Mouse (Mus musculus): ENCODE results near the gene Crabp1. TPM values are rescaled to one million over a fixed set of nuclear protein-coding genes. Genes with fewer than 3 reads are reported as not detected.

Crabp1 gene
- 1,341 and 1,562 TPM in 2 replicates for polyA plus RNA-seq (2016; fragmentation: Nextera tagmentation; extraction: Ambion mirVana)

DNA sequence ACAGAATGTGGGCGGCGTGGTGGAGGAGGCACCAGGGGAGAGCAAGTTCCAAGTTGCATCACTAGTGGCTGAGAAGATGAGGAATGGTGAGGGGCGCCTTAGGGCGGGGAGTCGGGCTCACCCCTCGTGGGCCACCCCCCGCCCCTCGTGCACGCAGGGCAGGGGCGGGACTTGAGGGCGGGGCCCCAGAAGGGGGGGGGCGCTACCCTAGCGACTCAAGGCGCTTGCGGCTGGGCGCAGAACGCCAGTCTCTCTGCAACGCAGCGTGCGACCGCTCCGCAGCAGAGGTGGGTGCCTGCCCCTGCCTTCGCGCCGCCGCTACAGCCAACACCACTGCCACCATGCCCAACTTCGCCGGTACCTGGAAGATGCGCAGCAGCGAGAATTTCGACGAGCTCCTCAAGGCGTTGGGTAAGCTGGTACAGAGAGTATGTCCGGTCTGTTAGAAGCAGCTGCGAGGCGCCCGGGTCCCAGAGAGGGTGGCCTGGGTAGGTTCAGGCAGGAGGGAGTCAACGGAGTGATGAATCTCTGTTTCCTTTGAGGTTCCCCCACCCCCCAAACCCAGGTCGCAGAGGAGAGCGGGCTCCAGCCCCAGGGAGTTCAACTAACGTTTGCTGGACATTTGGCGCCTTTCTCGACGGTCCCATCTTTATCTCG is at the start of gene Crabp1:
Gene Crabp1 (plus strand): TSS at position 188 of the 657 bp plus-strand sequence.
- DNase-seq (ENCODE audit: low spot score) = peak; percentile 88
- Histone ChIP-seq H3K27ac (replicated peaks) (peak within 1 kb of the TSS; percentile 87), H3K36me3 (replicated peaks) (peaks cover 19% of the 10 kb centered on the region), H3K4me3 (peak within 1 kb of the TSS; percentile 61), H3K27me3 (replicated peaks; ENCODE audit: low read depth, poor library complexity, severe bottlenecking) (peaks cover 65% of the 10 kb centered on the region), H3K9me3 (no peaks in the 10 kb centered on the region), H3K4me1 (peaks cover 83% of the 10 kb centered on the region)
- 1% methylated on average over 45 of the region's 45 CpGs for WGBS

- Histone ChIP-seq H3K4me3 (no peak overlapping the region), H3K36me3 (replicated peaks) (peaks cover 99% of the 10 kb centered on the region), H3K27ac (replicated peaks) (no peak overlapping the region), H3K9me3 (no peaks in the 10 kb centered on the region), H3K27me3 (replicated peaks; ENCODE audit: low read depth, poor library complexity, severe bottlenecking) (no peaks in the 10 kb centered on the region), H3K4me1 (no peaks in the 10 kb centered on the region)
- DNase-seq (ENCODE audit: low spot score) = no peak
- 90% methylated on average over 3 of the region's 3 CpGs for WGBS
These were observed 48.8 kb upstream of the Crabp1 start for GRCm38 (mm10) chr9:54715776-54716175.

- 83% methylated on average over 3 of the region's 3 CpGs for WGBS
- no peak overlapping the region for H3K4me3 ChIP-seq
- peaks cover 98% of the 10 kb centered on the region for H3K36me3 ChIP-seq (replicated peaks)
- no peaks in the 10 kb centered on the region for H3K9me3 ChIP-seq
- H3K27me3 ChIP-seq (replicated peaks; ENCODE audit: low read depth, poor library complexity, severe bottlenecking) = no peaks in the 10 kb centered on the region
- H3K4me1 ChIP-seq = no peaks in the 10 kb centered on the region
- no peak overlapping the region for H3K27ac ChIP-seq (replicated peaks)
- DNase-seq (ENCODE audit: low spot score) = no peak
These were observed 47.0 kb upstream of the Crabp1 start for GRCm38 (mm10) chr9:54717527-54717926.

- 84% methylated on average over 7 of the region's 7 CpGs for WGBS
- H3K27ac ChIP-seq (replicated peaks) = no peak overlapping the region
- no peaks in the 10 kb centered on the region for H3K27me3 ChIP-seq (replicated peaks; ENCODE audit: low read depth, poor library complexity, severe bottlenecking)
- H3K36me3 ChIP-seq (replicated peaks) = peaks cover 98% of the 10 kb centered on the region
- H3K4me1 ChIP-seq = no peaks in the 10 kb centered on the region
- no peak overlapping the region for H3K4me3 ChIP-seq
- no peak for DNase-seq (ENCODE audit: low spot score)
- no peaks in the 10 kb centered on the region for H3K9me3 ChIP-seq
These were observed 42.4 kb upstream of the Crabp1 start for GRCm38 (mm10) chr9:54722156-54722555.

DNA sequence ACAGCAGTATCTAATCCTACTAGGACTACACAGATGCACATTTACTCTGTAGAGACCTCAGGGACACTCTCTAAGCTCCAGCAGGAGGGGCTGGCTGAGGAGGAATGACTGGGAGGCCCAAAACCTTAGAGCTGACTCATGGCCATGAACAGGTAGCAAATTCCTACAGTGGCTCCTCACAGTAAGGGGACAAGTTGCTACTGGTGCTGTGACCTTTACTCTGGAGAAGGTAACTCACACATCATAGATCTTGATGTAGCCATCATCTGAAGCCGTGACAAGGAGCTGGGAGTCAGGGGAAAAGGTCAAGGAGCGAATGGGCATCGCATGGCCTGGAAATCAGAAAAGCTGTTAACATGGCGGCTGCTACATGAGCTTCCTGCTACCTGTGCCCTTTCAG is 42.0 kb upstream of the Crabp1 start:
- 89% methylated on average over 4 of the region's 4 CpGs for WGBS
- Histone ChIP-seq H3K36me3 (replicated peaks) (peaks cover 98% of the 10 kb centered on the region), H3K4me3 (no peak overlapping the region), H3K27ac (replicated peaks) (no peak overlapping the region), H3K4me1 (no peaks in the 10 kb centered on the region), H3K27me3 (replicated peaks; ENCODE audit: low read depth, poor library complexity, severe bottlenecking) (no peaks in the 10 kb centered on the region), H3K9me3 (no peaks in the 10 kb centered on the region)
- DNase-seq (ENCODE audit: low spot score) = no peak

- Histone ChIP-seq H3K36me3 (replicated peaks) (peaks cover 93% of the 10 kb centered on the region), H3K4me1 (no peaks in the 10 kb centered on the region), H3K27ac (replicated peaks) (no peak overlapping the region), H3K9me3 (no peaks in the 10 kb centered on the region), H3K27me3 (replicated peaks; ENCODE audit: low read depth, poor library complexity, severe bottlenecking) (no peaks in the 10 kb centered on the region), H3K4me3 (no peak overlapping the region)
- DNase-seq (ENCODE audit: low spot score) = no peak
- 84% methylated on average over 5 of the region's 5 CpGs for WGBS
These were observed 38.2 kb upstream of the Crabp1 start for GRCm38 (mm10) chr9:54726315-54726714.

DNA sequence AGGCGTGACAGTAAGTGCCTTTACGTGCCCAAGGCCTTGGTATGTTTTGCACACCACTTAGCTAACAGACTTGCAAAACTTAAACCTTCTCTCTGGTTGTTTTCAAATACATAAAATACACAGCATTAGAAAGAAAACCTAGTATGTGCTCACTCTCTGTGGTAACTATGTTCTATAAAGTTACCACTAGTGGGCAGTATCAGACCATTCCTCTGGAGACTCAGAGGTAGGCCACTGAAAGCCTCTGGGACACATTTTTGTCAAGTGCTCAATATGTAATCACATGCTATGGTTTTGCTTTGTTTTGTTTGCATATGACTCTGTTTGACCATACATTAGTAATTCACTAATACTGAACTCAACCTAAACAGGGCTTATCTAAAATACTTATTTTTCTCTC is 32.4 kb upstream of the Crabp1 start:
- H3K4me1 ChIP-seq = peaks cover 25% of the 10 kb centered on the region
- H3K4me3 ChIP-seq = no peak overlapping the region
- no peaks in the 10 kb centered on the region for H3K27me3 ChIP-seq (replicated peaks; ENCODE audit: low read depth, poor library complexity, severe bottlenecking)
- no peak overlapping the region for H3K27ac ChIP-seq (replicated peaks)
- H3K9me3 ChIP-seq = no peaks in the 10 kb centered on the region
- peaks cover 35% of the 10 kb centered on the region for H3K36me3 ChIP-seq (replicated peaks)
- no peak for DNase-seq (ENCODE audit: low spot score)
- WGBS = 88% methylated on average over 2 of the region's 2 CpGs

DNA sequence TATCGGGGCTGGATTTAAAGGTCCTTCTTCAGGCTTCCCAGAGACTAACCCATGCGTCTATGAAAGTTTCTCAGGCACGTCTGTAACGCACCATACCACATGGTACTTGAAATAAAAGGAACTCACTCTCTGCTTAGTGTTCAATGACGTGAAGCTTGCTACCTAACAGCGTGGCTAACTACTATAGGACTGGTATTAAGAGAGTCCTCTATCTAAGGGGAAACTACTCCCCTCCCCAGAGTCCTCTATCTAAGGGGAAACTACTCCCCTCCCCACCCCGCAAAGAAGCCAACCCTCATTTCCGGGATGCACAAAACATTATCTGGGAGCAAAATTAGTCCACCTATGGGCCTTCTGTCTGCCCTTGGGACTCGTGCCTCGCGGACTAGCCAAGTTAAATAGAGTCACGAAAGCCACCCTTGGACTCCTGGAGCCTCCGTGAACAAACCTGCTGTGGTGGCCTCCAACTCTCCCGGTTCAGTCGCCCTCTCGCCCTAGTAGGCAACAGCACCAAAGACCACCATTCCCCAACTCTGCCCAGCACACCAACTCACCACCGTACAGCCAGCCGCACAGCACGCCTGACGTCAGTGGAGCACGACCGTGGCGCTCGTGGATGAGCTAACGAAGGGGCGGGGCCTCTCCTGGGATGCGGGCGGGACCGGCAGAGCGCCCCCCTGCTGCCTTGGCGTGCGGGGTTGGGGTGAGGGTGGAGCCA is 30.5 kb upstream of the Crabp1 start, which contains the start of gene Wdr61:
Gene Wdr61 (minus strand): TSS at position 599 of the 718 bp plus-strand sequence.
- peak within 1 kb of the TSS; percentile 85 for H3K27ac ChIP-seq (replicated peaks)
- H3K4me3 ChIP-seq = peak within 1 kb of the TSS; percentile 73
- peaks cover 16% of the 10 kb centered on the region for H3K36me3 ChIP-seq (replicated peaks)
- DNase-seq (ENCODE audit: low spot score) = peak; percentile 99
- 1% methylated on average over 32 of the region's 32 CpGs for WGBS
- H3K4me1 ChIP-seq = peaks cover 35% of the 10 kb centered on the region
- no peaks in the 10 kb centered on the region for H3K9me3 ChIP-seq
- no peaks in the 10 kb centered on the region for H3K27me3 ChIP-seq (replicated peaks; ENCODE audit: low read depth, poor library complexity, severe bottlenecking)

- peak overlapping the region; percentile 73 for H3K4me3 ChIP-seq
- no peak for DNase-seq (ENCODE audit: low spot score)
- WGBS = 25% methylated on average over 11 of the region's 11 CpGs
- H3K27ac ChIP-seq (replicated peaks) = peak overlapping the region; percentile 85
- H3K27me3 ChIP-seq (replicated peaks; ENCODE audit: low read depth, poor library complexity, severe bottlenecking) = no peaks in the 10 kb centered on the region
- H3K9me3 ChIP-seq = no peaks in the 10 kb centered on the region
- H3K4me1 ChIP-seq = peaks cover 41% of the 10 kb centered on the region
- peaks cover 9% of the 10 kb centered on the region for H3K36me3 ChIP-seq (replicated peaks)
These were observed 29.8 kb upstream of the Crabp1 start for GRCm38 (mm10) chr9:54734639-54735252.

DNA sequence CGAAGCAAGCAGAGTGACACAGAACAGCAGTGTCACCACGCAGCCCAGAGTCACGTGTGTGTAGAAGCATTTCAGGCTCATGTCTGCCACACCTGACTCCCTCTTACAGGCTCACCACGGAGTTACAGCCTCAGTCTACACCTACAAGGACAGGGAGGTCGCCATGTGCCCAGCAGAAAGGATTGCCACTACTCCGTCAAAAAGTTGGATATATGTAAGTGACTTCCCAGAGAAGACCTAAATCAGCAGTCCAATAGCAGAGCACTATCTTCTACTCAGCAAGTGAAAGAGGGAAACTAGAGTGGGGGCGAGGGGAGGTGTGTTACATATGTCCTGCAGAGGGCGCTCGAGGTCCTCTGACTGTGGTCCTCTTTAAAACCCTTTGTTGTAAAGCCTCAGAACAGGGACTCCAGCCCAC is 28.3 kb upstream of the Crabp1 start:
- no peak overlapping the region for H3K4me3 ChIP-seq
- H3K4me1 ChIP-seq = peaks cover 52% of the 10 kb centered on the region
- DNase-seq (ENCODE audit: low spot score) = peak; percentile 85
- H3K27me3 ChIP-seq (replicated peaks; ENCODE audit: low read depth, poor library complexity, severe bottlenecking) = no peaks in the 10 kb centered on the region
- H3K36me3 ChIP-seq (replicated peaks) = no peaks in the 10 kb centered on the region
- H3K27ac ChIP-seq (replicated peaks) = peak overlapping the region; percentile 75
- WGBS = 17% methylated on average over 9 of the region's 9 CpGs
- H3K9me3 ChIP-seq = no peaks in the 10 kb centered on the region

- peak; percentile 82 for DNase-seq (ENCODE audit: low spot score)
- no peaks in the 10 kb centered on the region for H3K36me3 ChIP-seq (replicated peaks)
- no peak overlapping the region for H3K4me3 ChIP-seq
- H3K9me3 ChIP-seq = no peaks in the 10 kb centered on the region
- no peaks in the 10 kb centered on the region for H3K27me3 ChIP-seq (replicated peaks; ENCODE audit: low read depth, poor library complexity, severe bottlenecking)
- WGBS = 12% methylated on average over 3 of the region's 3 CpGs
- H3K27ac ChIP-seq (replicated peaks) = peak overlapping the region; percentile 82
- H3K4me1 ChIP-seq = peaks cover 60% of the 10 kb centered on the region
These were observed 26.2 kb upstream of the Crabp1 start for GRCm38 (mm10) chr9:54738376-54738775.

DNA sequence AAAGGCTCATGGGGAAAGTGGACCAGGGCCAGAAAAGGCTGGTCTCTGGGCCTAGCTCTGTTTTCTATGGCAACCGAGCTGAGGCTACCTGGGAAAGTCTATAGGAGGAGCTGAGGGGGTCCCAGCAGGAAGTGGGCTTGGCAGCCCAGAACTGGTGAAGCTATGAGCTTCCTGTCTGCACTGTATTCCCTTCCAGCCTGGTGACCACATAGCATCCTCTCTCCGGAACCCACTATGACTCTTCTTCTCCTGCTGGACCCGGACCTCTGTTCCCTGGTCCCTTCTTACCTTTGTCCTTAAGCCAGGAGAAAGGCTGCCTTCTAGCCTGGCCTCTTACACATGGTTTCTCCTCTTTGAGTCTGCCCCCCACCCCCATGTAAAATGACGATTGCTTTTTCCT is 20.7 kb upstream of the Crabp1 start:
- WGBS = 87% methylated on average over 4 of the region's 4 CpGs
- H3K27me3 ChIP-seq (replicated peaks; ENCODE audit: low read depth, poor library complexity, severe bottlenecking) = no peaks in the 10 kb centered on the region
- peaks cover 69% of the 10 kb centered on the region for H3K4me1 ChIP-seq
- H3K4me3 ChIP-seq = no peak overlapping the region
- no peaks in the 10 kb centered on the region for H3K36me3 ChIP-seq (replicated peaks)
- H3K27ac ChIP-seq (replicated peaks) = 0 out of 2 replicates have a peak overlapping the region, but pooled peaks have one; percentile 2
- H3K9me3 ChIP-seq = no peaks in the 10 kb centered on the region
- no peak for DNase-seq (ENCODE audit: low spot score)

Measured in embryonic facial prominence, embryonic 10.5 days (tissue).